Mouse (Mus musculus) macrophage (primary cell): ENCODE results near the gene Rcvrn. TPM values are rescaled to one million over a fixed set of nuclear protein-coding genes. Genes with fewer than 3 reads are reported as not detected.

Source experiments
- H3K27ac ChIP-seq: fragments of 350-480 bp; formaldehyde crosslinking; 2 replicates; pipeline ENCODE4 v1.9.0; 2021
- H3K36me3 ChIP-seq: fragments of 350-480 bp; formaldehyde crosslinking; 2 replicates; pipeline ENCODE4 v1.9.0; 2021; ENCODE audit errors: inconsistent target
- H3K4me3 ChIP-seq: fragments of 350-480 bp; formaldehyde crosslinking; 2 replicates; pipeline ENCODE4 v1.9.0; 2021; ENCODE audit errors: inconsistent target
- H3K79me2 ChIP-seq: fragments of 350-480 bp; formaldehyde crosslinking; 2 replicates; pipeline ENCODE4 v1.9.0; 2021; ENCODE audit errors: inconsistent target
- WGBS: methylation state at CpG from one replicate; pipeline ENCODE4 v1.1.7; 2026; ENCODE audit warnings: inconsistent platforms; ENCODE audit not compliant: missing documents; 5-methylcytosine and 5-hydroxymethylcytosine counted together
- polyA plus RNA-seq: library from polyadenylated mRNA; stranded (reverse); fragments of 250-400 nt; gene quantifications from 3 replicates; pipeline ENCODE4 v1.2.4, GENCODE M21; 2018; ENCODE audit warnings: inconsistent platforms
- total RNA-seq, 78 experiments: library from RNA; depleted of rRNA; stranded (reverse); fragments of 250-400 nt; gene quantifications; 1 replicate in 9 of 78; 2 replicates in 24 of 78; 3 replicates in 43 of 78; 4 replicates in 2 of 78; pipeline ENCODE4 v1.2.4; 2018; ENCODE audit warnings: inconsistent platforms in 56 of 78

The Rcvrn gene
- total RNA-seq (2018; cell fraction: chromatin; rRNA removed): 10 to 100 TPM in 7 of 26 experiments, 1 to 10 TPM in 16, under 1 TPM in 1, not detected in 2; 1.00 to 73.6 (median 4.3) TPM
- total RNA-seq (2018; cell fraction: cytosol; rRNA removed): 1 to 10 TPM in 1 of 26 experiments, under 1 TPM in 11, not detected in 14; 0.14 to 1.6 (median 0.28) TPM
- total RNA-seq (2018; cell fraction: nucleus; rRNA removed): 10 to 100 TPM in 7 of 26 experiments, 1 to 10 TPM in 16, under 1 TPM in 3; 0.50 to 63.0 (median 3.1) TPM
- 0.23 TPM in 1 of 3 replicates, not detected in the others for polyA plus RNA-seq

GRCm38 (mm10) chr11:67694703-67695376 lies at the start of gene Rcvrn:
TSS of gene Rcvrn (plus strand) at chr11:67695326.
- Histone ChIP-seq H3K27ac (no peak within 1 kb of the TSS), H3K4me3 (no peak within 1 kb of the TSS), H3K36me3 (no peaks in the 10 kb centered on the region), H3K79me2 (no peaks in the 10 kb centered on the region)
- whole genome bisulfite sequencing: 79% methylated on average over 7 of the region's 7 CpGs

- Histone ChIP-seq H3K79me2 (peaks cover 38% of the 10 kb centered on the region; the same call in 1 of the 2 replicates), H3K4me3 (no peak overlapping the region), H3K36me3 (peaks cover 43% of the 10 kb centered on the region), H3K27ac (no peak overlapping the region)
- 49% methylated on average over 5 of the region's 5 CpGs for WGBS
Measured at GRCm38 (mm10) chr11:67647745-67648144, 47.4 kb upstream of the Rcvrn start.

GRCm38 (mm10) chr11:67648651-67649407 lies 46.3 kb upstream of the Rcvrn start:
- WGBS: 89% methylated on average over 11 of the region's 11 CpGs
- H3K79me2 ChIP-seq: peaks cover 32% of the 10 kb centered on the region; the same call in 1 of the 2 replicates

GRCm38 (mm10) chr11:67649971-67650707 lies 45.0 kb upstream of the Rcvrn start:
- Histone ChIP-seq H3K79me2 (peaks cover 32% of the 10 kb centered on the region; the same call in 1 of the 2 replicates), H3K36me3 (peaks cover 49% of the 10 kb centered on the region; the same call in 1 of the 2 replicates), H3K4me3 (no peak overlapping the region), H3K27ac (no peak overlapping the region)
- WGBS: 68% methylated on average over 10 of the region's 10 CpGs

More at GRCm38 (mm10) chr11:67648651-67649407, 46.3 kb upstream of the Rcvrn start:
- Histone ChIP-seq H3K36me3 (peaks cover 44% of the 10 kb centered on the region), H3K27ac (no peak overlapping the region), H3K4me3 (no peak overlapping the region)

- H3K79me2 ChIP-seq: peaks cover 32% of the 10 kb centered on the region; the same call in 1 of the 2 replicates
- WGBS: 89% methylated on average over 6 of the region's 6 CpGs
- no peak overlapping the region for H3K27ac ChIP-seq
Measured at GRCm38 (mm10) chr11:67651731-67652130, 43.4 kb upstream of the Rcvrn start.

GRCm38 (mm10) chr11:67652194-67652892 lies 42.8 kb upstream of the Rcvrn start:
- Histone ChIP-seq H3K36me3 (peaks cover 52% of the 10 kb centered on the region; the same call in 1 of the 2 replicates), H3K4me3 (no peak overlapping the region), H3K79me2 (peaks cover 32% of the 10 kb centered on the region; the same call in 1 of the 2 replicates), H3K27ac (no peak overlapping the region)
- 25% methylated on average over 8 of the region's 14 CpGs for WGBS

More at GRCm38 (mm10) chr11:67651731-67652130, 43.4 kb upstream of the Rcvrn start:
- peaks cover 56% of the 10 kb centered on the region; the same call in 1 of the 2 replicates for H3K36me3 ChIP-seq
- no peak overlapping the region for H3K4me3 ChIP-seq

- WGBS: 53% methylated on average over 6 of the region's 6 CpGs
- H3K4me3 ChIP-seq: no peak overlapping the region
- H3K27ac ChIP-seq: no peak overlapping the region
- peaks cover 52% of the 10 kb centered on the region; the same call in 1 of the 2 replicates for H3K36me3 ChIP-seq
- peaks cover 31% of the 10 kb centered on the region; the same call in 1 of the 2 replicates for H3K79me2 ChIP-seq
Measured at GRCm38 (mm10) chr11:67652893-67653255, 42.3 kb upstream of the Rcvrn start.

GRCm38 (mm10) chr11:67653521-67654090 lies 41.5 kb upstream of the Rcvrn start:
- H3K36me3 ChIP-seq: peaks cover 52% of the 10 kb centered on the region; the same call in 1 of the 2 replicates
- H3K4me3 ChIP-seq: no peak overlapping the region
- 90% methylated on average over 8 of the region's 9 CpGs for WGBS
- H3K79me2 ChIP-seq: peaks cover 24% of the 10 kb centered on the region; the same call in 1 of the 2 replicates
- no peak overlapping the region for H3K27ac ChIP-seq

GRCm38 (mm10) chr11:67654514-67654913 lies 40.6 kb upstream of the Rcvrn start:
- Histone ChIP-seq H3K4me3 (no peak overlapping the region), H3K36me3 (peaks cover 60% of the 10 kb centered on the region; the same call in 1 of the 2 replicates), H3K27ac (no peak overlapping the region), H3K79me2 (peaks cover 22% of the 10 kb centered on the region; the same call in 1 of the 2 replicates)
- WGBS: 92% methylated on average over 4 of the region's 4 CpGs

GRCm38 (mm10) chr11:67655236-67655959 lies 39.7 kb upstream of the Rcvrn start:
- H3K4me3 ChIP-seq: no peak overlapping the region
- no peak overlapping the region for H3K27ac ChIP-seq
- H3K36me3 ChIP-seq: peaks cover 69% of the 10 kb centered on the region; the same call in 1 of the 2 replicates
- WGBS: 92% methylated on average over 17 of the region's 17 CpGs
- H3K79me2 ChIP-seq: peaks cover 15% of the 10 kb centered on the region; the same call in 1 of the 2 replicates

GRCm38 (mm10) chr11:67656366-67656765 lies 38.8 kb upstream of the Rcvrn start:
- 75% methylated on average over 7 of the region's 7 CpGs for WGBS
- no peak overlapping the region for H3K27ac ChIP-seq
- no peak overlapping the region for H3K4me3 ChIP-seq

GRCm38 (mm10) chr11:67656811-67657210 lies 38.3 kb upstream of the Rcvrn start:
- peaks cover 72% of the 10 kb centered on the region for H3K36me3 ChIP-seq
- H3K27ac ChIP-seq: no peak overlapping the region
- peaks cover under 1% of the 10 kb centered on the region; the same call in 1 of the 2 replicates for H3K79me2 ChIP-seq
- H3K4me3 ChIP-seq: no peak overlapping the region
- WGBS: 92% methylated on average over 9 of the region's 9 CpGs

More at GRCm38 (mm10) chr11:67656366-67656765, 38.8 kb upstream of the Rcvrn start:
- H3K79me2 ChIP-seq: peaks cover 5% of the 10 kb centered on the region; the same call in 1 of the 2 replicates
- peaks cover 70% of the 10 kb centered on the region for H3K36me3 ChIP-seq
